Mouse (Mus musculus) hindbrain, embryonic 14.5 days (tissue): ENCODE results near the gene Siae. TPM values are rescaled to one million over a fixed set of nuclear protein-coding genes. Genes with fewer than 3 reads are reported as not detected.
A peak's percentile ranks its signal among the peaks of the same experiment; 100 is the strongest.

Experiments used
- ATAC-seq: fragments of 200-750 bp; cut with Nextera tagmentation; 2 replicates; pipeline ENCODE4 v1.8.0; 2017; ENCODE audit warnings: moderate number of reproducible peaks, mild to moderate bottlenecking, moderate TSS enrichment, moderate library complexity; ENCODE audit not compliant: low FRiP score
- DNase-seq: peaks from one replicate; pipeline ENCODE4 v3.0.0-alpha.2; 2015; ENCODE audit warnings: low spot score
- H3K27ac ChIP-seq: fragments of 300-500 bp; sonication (generic); 2 replicates; pipeline ENCODE4 v1.5.1; 2014; ENCODE audit warnings: mild to moderate bottlenecking, moderate library complexity
- H3K27me3 ChIP-seq: fragments of 300-500 bp; sonication (generic); 2 replicates; pipeline ENCODE4 v1.6.1; 2014; ENCODE audit warnings: mild to moderate bottlenecking, low read length, mixed read lengths; ENCODE audit not compliant: control insufficient read depth, insufficient read depth
- H3K36me3 ChIP-seq: fragments of 300-500 bp; sonication (generic); replicated peaks from 2 replicates; pipeline ENCODE4 v1.6.1; 2014; ENCODE audit not compliant: control insufficient read depth, insufficient read depth
- H3K4me1 ChIP-seq: fragments of 300-500 bp; sonication (generic); replicated peaks from 2 replicates; pipeline ENCODE4 v1.6.1; 2014; ENCODE audit warnings: antibody characterized with exemption, low read length, mixed read lengths; ENCODE audit not compliant: control insufficient read depth, insufficient read depth
- H3K4me2 ChIP-seq: fragments of 300-500 bp; sonication (generic); replicated peaks from 2 replicates; pipeline ENCODE4 v1.6.1; 2014; ENCODE audit warnings: mild to moderate bottlenecking, moderate library complexity
- H3K4me3 ChIP-seq: fragments of 300-500 bp; sonication (generic); replicated peaks from 2 replicates; pipeline ENCODE4 v1.5.1; 2014; ENCODE audit warnings: mild to moderate bottlenecking, low read length
- H3K9ac ChIP-seq: fragments of 300-500 bp; sonication (generic); 2 replicates; pipeline ENCODE4 v1.6.1; 2014
- H3K9me3 ChIP-seq: fragments of 300-500 bp; sonication (generic); 2 replicates; pipeline ENCODE4 v1.6.1; 2016; ENCODE audit warnings: low read length; ENCODE audit not compliant: control insufficient read depth
- WGBS: fragments of 180-500 bp; shearing (Covaris S2); extraction: QIAGEN DNeasy Blood & Tissue Kit; methylation state at CpG from one replicate; pipeline ENCODE4 v1.1.7; 2014; 5-methylcytosine and 5-hydroxymethylcytosine counted together
- polyA plus RNA-seq: library from polyadenylated mRNA; unstranded; fragments of >200 nt; fragmentation: Nextera tagmentation; extraction: Ambion mirVana; gene quantifications from 2 replicates; pipeline ENCODE4 v1.2.1, GENCODE M21; 2014

Gene Siae
- polyA plus RNA-seq, 1 experiment from 2014 or later = 14.2 TPM

DNA sequence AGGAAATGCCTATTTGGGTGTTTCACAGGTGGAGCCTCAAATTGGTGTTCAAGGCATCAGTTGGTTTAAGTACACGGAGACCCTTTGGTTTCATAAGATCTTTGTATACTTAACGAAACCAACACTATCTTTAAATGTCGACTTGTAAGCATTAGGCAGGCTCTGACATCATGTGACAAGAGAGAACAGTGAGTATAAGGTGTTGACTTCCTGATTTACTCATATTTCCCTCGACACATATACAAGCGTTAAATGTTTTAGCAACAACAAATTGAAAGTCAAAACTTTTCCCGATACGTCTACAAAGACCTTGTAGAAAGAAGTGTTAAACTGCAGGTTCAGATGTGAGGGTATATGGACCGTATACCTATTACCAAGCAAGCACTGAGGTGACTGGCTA lies 100.5 kb downstream of the Siae start:
- Histone ChIP-seq H3K9ac (no peak overlapping the region), H3K4me2 (peak overlapping the region; percentile 58)
- ATAC-seq = no peak

DNA sequence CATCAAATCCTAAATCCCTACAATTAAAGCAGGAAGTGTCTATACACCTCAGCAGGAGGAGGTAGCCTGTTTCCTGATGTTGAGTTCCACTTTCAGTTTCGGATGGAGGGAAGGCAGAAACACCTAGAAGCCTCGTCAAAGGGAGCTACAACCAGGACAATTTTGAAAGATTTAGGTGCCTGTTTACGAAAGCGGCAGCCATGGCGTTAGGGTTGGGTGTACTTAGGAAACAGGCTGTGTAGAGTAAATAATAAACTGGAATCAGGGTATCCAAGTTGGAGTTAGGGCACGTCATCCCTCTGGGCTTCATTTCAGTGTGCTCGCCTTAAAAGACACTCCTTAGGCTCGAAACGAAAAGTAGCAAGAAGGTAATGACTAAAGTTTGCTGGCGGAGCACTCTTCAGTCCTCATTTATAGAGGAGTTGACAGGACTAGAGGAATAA lies 101.0 kb downstream of the Siae start:
- no peaks in the 10 kb centered on the region for H3K27me3 ChIP-seq
- WGBS = 2% methylated on average over 10 of the region's 10 CpGs
- peak overlapping the region; percentile 61 for H3K4me3 ChIP-seq
- peaks cover 28% of the 10 kb centered on the region for H3K36me3 ChIP-seq
- H3K9me3 ChIP-seq = no peaks in the 10 kb centered on the region
- H3K4me1 ChIP-seq = peaks cover 11% of the 10 kb centered on the region
- H3K4me2 ChIP-seq = peak overlapping the region; percentile 58
- peak; percentile 31; the same call in 1 of the 2 replicates for ATAC-seq
- H3K27ac ChIP-seq = no peak overlapping the region
- DNase-seq = no peak
- peak overlapping the region; percentile 64 for H3K9ac ChIP-seq

More for the DNA sequence above, 100.5 kb downstream of the Siae start:
- 73% methylated on average over 8 of the region's 8 CpGs for WGBS
- no peak for DNase-seq
- Histone ChIP-seq H3K9me3 (no peaks in the 10 kb centered on the region), H3K27ac (no peak overlapping the region), H3K36me3 (peaks cover 33% of the 10 kb centered on the region), H3K4me3 (peak overlapping the region; percentile 61), H3K27me3 (no peaks in the 10 kb centered on the region), H3K4me1 (peaks cover 11% of the 10 kb centered on the region)

GRCm38 (mm10) chr9:37656931-37657481 lies 101.5 kb downstream of the Siae start, which contains the start of gene Tbrg1:
Gene Tbrg1 (minus strand): TSS chr9:37657312.
- peak; percentile 83 for DNase-seq
- peaks cover 26% of the 10 kb centered on the region for H3K36me3 ChIP-seq
- peak within 1 kb of the TSS; percentile 33 for H3K27ac ChIP-seq
- H3K4me2 ChIP-seq = peak within 1 kb of the TSS; percentile 58
- peaks cover 11% of the 10 kb centered on the region for H3K4me1 ChIP-seq
- WGBS = under 1% methylated on average over 36 of the region's 36 CpGs
- H3K9ac ChIP-seq = peak within 1 kb of the TSS; percentile 64
- peak; percentile 91 for ATAC-seq
- no peaks in the 10 kb centered on the region for H3K27me3 ChIP-seq
- no peaks in the 10 kb centered on the region for H3K9me3 ChIP-seq
- peak within 1 kb of the TSS; percentile 61 for H3K4me3 ChIP-seq

DNA sequence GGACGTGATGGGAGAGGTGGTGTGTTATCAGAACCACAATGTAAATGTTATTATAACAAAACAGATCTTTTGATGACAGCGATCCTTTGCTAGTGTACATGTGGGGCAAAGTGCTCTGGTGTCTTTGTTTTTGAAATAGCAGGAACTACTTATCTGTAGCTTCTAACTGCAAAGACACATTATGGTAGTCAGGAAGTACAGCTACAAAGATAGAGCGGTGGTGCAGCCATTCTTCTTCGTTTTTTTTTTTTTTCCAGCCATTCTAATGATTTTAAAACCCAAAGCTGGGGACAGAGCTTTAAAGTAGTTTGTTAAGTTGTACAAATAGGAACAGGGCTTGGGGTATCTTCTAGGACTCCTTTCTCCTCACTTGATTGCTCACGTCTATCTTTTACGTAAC lies 103.9 kb downstream of the Siae start:
- peaks cover 2% of the 10 kb centered on the region; the same call in 1 of the 2 replicates for H3K36me3 ChIP-seq
- WGBS = 94% methylated on average over 6 of the region's 6 CpGs
- H3K9ac ChIP-seq = no peak overlapping the region
- H3K27ac ChIP-seq = no peak overlapping the region
- DNase-seq (no peak), ATAC-seq (no peak)
- H3K9me3 ChIP-seq = no peaks in the 10 kb centered on the region
- H3K27me3 ChIP-seq = no peaks in the 10 kb centered on the region
- H3K4me2 ChIP-seq = no peak overlapping the region
- H3K4me1 ChIP-seq = peaks cover 11% of the 10 kb centered on the region
- no peak overlapping the region for H3K4me3 ChIP-seq

DNA sequence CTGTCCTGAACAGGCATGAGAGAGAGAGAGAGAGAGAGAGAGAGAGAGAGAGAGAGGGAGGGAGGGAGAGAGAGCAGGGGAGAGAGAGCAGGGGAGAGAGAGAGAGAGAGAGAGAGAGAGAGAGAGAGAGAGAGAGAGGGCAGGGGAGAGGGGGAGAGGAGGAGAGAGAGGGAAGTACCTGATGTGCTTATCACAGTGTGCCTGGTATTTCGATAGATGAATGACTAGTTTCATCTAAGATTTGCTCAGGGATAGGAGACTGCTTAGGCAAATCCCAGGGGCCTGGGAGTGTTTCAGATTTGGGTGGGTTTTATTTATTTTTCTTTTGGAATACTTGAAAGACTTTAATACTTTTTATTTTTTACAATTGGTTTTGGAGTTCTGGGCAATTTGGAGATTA lies 107.7 kb downstream of the Siae start:
- H3K4me3 ChIP-seq = no peak overlapping the region
- H3K4me1 ChIP-seq = no peaks in the 10 kb centered on the region
- ATAC-seq = no peak
- no peak overlapping the region for H3K9ac ChIP-seq
- H3K4me2 ChIP-seq = no peak overlapping the region
- no peaks in the 10 kb centered on the region for H3K36me3 ChIP-seq
- WGBS = 88% methylated on average over 1 of the region's 1 CpGs
- H3K27me3 ChIP-seq = no peaks in the 10 kb centered on the region
- H3K9me3 ChIP-seq = no peaks in the 10 kb centered on the region
- DNase-seq = no peak
- no peak overlapping the region for H3K27ac ChIP-seq

- H3K36me3 ChIP-seq = no peaks in the 10 kb centered on the region
- H3K4me1 ChIP-seq = no peaks in the 10 kb centered on the region
- H3K4me3 ChIP-seq = no peak overlapping the region
- no peak overlapping the region for H3K9ac ChIP-seq
- no peaks in the 10 kb centered on the region for H3K9me3 ChIP-seq
- H3K4me2 ChIP-seq = no peak overlapping the region
- ATAC-seq (no peak), DNase-seq (no peak)
- H3K27ac ChIP-seq = no peak overlapping the region
- whole genome bisulfite sequencing = 80% methylated on average over 2 of the region's 2 CpGs
- no peaks in the 10 kb centered on the region for H3K27me3 ChIP-seq
These were observed 109.1 kb downstream of the Siae start for GRCm38 (mm10) chr9:37664604-37665003.

GRCm38 (mm10) chr9:37666045-37666444 lies 110.5 kb downstream of the Siae start:
- no peak for DNase-seq
- Histone ChIP-seq H3K9ac (no peak overlapping the region), H3K36me3 (no peaks in the 10 kb centered on the region), H3K27ac (no peak overlapping the region), H3K27me3 (no peaks in the 10 kb centered on the region), H3K9me3 (no peaks in the 10 kb centered on the region), H3K4me2 (no peak overlapping the region), H3K4me3 (no peak overlapping the region), H3K4me1 (no peaks in the 10 kb centered on the region)
- 86% methylated on average over 7 of the region's 7 CpGs for WGBS
- ATAC-seq = no peak

DNA sequence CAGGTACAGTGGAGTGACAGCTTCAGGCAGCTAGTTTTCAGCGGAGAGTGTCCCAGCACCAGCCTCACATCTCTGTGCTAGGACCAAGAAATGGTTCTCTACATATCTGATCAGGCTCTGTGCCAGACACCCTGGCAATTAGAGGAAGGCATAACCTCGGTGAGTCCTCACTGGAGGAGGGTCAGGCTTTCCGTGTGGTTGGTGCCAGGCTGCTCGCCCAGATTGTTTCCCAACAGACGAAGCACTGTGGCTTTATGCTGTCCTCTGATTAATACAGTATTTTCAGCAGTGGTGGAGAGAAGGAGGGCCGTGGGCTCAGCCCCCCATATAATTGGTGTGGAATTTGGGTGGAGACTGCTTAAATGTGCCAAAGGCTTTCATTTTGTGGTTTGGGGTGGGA lies 113.6 kb downstream of the Siae start, which contains the start of gene Panx3:
Gene Panx3, minus strand, starts transcription at position 121 of the 400 bp plus-strand sequence.
- no peak within 1 kb of the TSS for H3K9ac ChIP-seq
- ATAC-seq (no peak), DNase-seq (no peak)
- no peaks in the 10 kb centered on the region for H3K4me1 ChIP-seq
- no peaks in the 10 kb centered on the region for H3K9me3 ChIP-seq
- no peaks in the 10 kb centered on the region for H3K36me3 ChIP-seq
- H3K27me3 ChIP-seq = no peaks in the 10 kb centered on the region
- no peak within 1 kb of the TSS for H3K4me2 ChIP-seq
- H3K27ac ChIP-seq = no peak within 1 kb of the TSS
- no peak within 1 kb of the TSS for H3K4me3 ChIP-seq
- WGBS = 77% methylated on average over 6 of the region's 6 CpGs

GRCm38 (mm10) chr9:37669678-37670077 lies 114.2 kb downstream of the Siae start:
- no peaks in the 10 kb centered on the region for H3K9me3 ChIP-seq
- ATAC-seq (no peak), DNase-seq (no peak)
- no peaks in the 10 kb centered on the region for H3K4me1 ChIP-seq
- H3K4me3 ChIP-seq = no peak overlapping the region
- H3K4me2 ChIP-seq = no peak overlapping the region
- no peak overlapping the region for H3K9ac ChIP-seq
- no peaks in the 10 kb centered on the region for H3K27me3 ChIP-seq
- H3K36me3 ChIP-seq = no peaks in the 10 kb centered on the region
- no peak overlapping the region for H3K27ac ChIP-seq
- WGBS = 80% methylated on average over 4 of the region's 4 CpGs

DNA sequence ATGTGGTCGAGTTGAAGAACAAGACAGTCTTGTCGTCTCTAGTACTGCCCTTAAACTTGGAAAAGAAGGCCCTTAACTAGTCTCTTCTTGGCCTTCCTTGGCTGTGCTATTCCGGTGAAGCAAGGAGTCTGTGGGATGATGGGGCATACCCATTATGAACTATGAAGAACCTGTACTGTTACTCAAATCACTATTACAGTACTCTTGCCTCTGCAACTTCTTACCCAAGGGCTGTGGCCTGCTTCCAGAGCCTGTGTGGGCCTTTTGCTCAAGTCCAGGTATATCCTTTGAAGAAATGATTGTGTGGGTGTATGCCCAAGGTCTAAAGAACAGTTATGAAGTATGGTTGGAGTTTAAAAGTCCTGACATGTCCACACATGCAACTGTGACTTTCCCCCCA lies 114.8 kb downstream of the Siae start:
- no peaks in the 10 kb centered on the region for H3K9me3 ChIP-seq

More for the DNA sequence above, 114.8 kb downstream of the Siae start:
- no peaks in the 10 kb centered on the region for H3K4me1 ChIP-seq
- DNase-seq (no peak), ATAC-seq (no peak)
- no peaks in the 10 kb centered on the region for H3K27me3 ChIP-seq
- H3K27ac ChIP-seq = no peak overlapping the region
- 92% methylated on average over 3 of the region's 3 CpGs for WGBS
- no peak overlapping the region for H3K9ac ChIP-seq
- H3K4me3 ChIP-seq = no peak overlapping the region
- no peak overlapping the region for H3K4me2 ChIP-seq
- no peaks in the 10 kb centered on the region for H3K36me3 ChIP-seq
